Mouse (Mus musculus): ENCODE measurements at regions not wholly inside any gene's neighbourhood (a gene's known extent, or its start where the extent isn't known, plus 50 kb on each side); places are given as distances from the start of the nearest gene placed in this dataset.

GRCm38 (mm10) chr19:21941720-21942119, 163.6 kb downstream of the Cemip2 start:
- ATAC-seq (peak; percentile 23; the same call in 1 of the 2 replicates), DNase-seq (no peak)
- H3K36me3 ChIP-seq (replicated peaks; ENCODE audit: insufficient read depth, low read length) = no peaks in the 10 kb centered on the region
- no peak overlapping the region for H3K4me2 ChIP-seq (ENCODE audit: low read depth, low read length)
- WGBS (ENCODE audit: insufficient replicate concordance) = 22% methylated on average over 2 of the region's 2 CpGs
- no peaks in the 10 kb centered on the region for H3K4me1 ChIP-seq (ENCODE audit: insufficient read depth)
- H3K4me3 ChIP-seq (ENCODE audit: low read depth, low read length) = no peak overlapping the region
- peak overlapping the region; percentile 36; the same call in 1 of the 2 replicates for H3K27ac ChIP-seq (ENCODE audit: low read depth)
- H3K27me3 ChIP-seq (ENCODE audit: insufficient read depth, low read length) = no peaks in the 10 kb centered on the region
- TF ChIP-seq EP300 (IDR thresholded peaks at IDR 0.05; ENCODE audit: low read depth) (no peak), CTCF (IDR thresholded peaks at IDR 0.05; ENCODE audit: low read depth) (no peak)
- no peaks in the 10 kb centered on the region for H3K9me3 ChIP-seq (ENCODE audit: low read length)
- no peak overlapping the region for H3K9ac ChIP-seq (replicated peaks)

GRCm38 (mm10) chr19:21942286-21942685, 164.1 kb downstream of the Cemip2 start:
- Histone ChIP-seq H3K9me3 (ENCODE audit: low read length) (no peaks in the 10 kb centered on the region), H3K4me2 (ENCODE audit: low read depth, low read length) (peak overlapping the region; percentile 53), H3K27me3 (ENCODE audit: insufficient read depth, low read length) (no peaks in the 10 kb centered on the region), H3K36me3 (replicated peaks; ENCODE audit: insufficient read depth, low read length) (no peaks in the 10 kb centered on the region), H3K9ac (replicated peaks) (no peak overlapping the region), H3K4me3 (ENCODE audit: low read depth, low read length) (0 out of 2 replicates have a peak overlapping the region, but pooled peaks have one; percentile 11), H3K27ac (ENCODE audit: low read depth) (peak overlapping the region; percentile 44), H3K4me1 (ENCODE audit: insufficient read depth) (no peaks in the 10 kb centered on the region)
- ATAC-seq = peak; percentile 7; the same call in 1 of the 2 replicates
- TF ChIP-seq EP300 (IDR thresholded peaks at IDR 0.05; ENCODE audit: low read depth) = peak; percentile 39
- no peak for TF ChIP-seq CTCF (IDR thresholded peaks at IDR 0.05; ENCODE audit: low read depth)
- DNase-seq = no peak
- 18% methylated on average over 11 of the region's 11 CpGs for WGBS (ENCODE audit: insufficient replicate concordance)

- H3K27ac ChIP-seq (ENCODE audit: low read depth) = no peak overlapping the region
- H3K36me3 ChIP-seq (replicated peaks; ENCODE audit: insufficient read depth, low read length) = no peaks in the 10 kb centered on the region
- H3K27me3 ChIP-seq (ENCODE audit: insufficient read depth, low read length) = no peaks in the 10 kb centered on the region
- TF ChIP-seq CTCF (IDR thresholded peaks at IDR 0.05; ENCODE audit: low read depth) (peak; percentile 63), EP300 (IDR thresholded peaks at IDR 0.05; ENCODE audit: low read depth) (no peak)
- H3K9me3 ChIP-seq (ENCODE audit: low read length) = no peaks in the 10 kb centered on the region
- ATAC-seq = no peak
- H3K4me3 ChIP-seq (ENCODE audit: low read depth, low read length) = no peak overlapping the region
- no peak for DNase-seq
- H3K9ac ChIP-seq (replicated peaks) = no peak overlapping the region
- WGBS (ENCODE audit: insufficient replicate concordance) = 33% methylated on average over 4 of the region's 4 CpGs
- no peaks in the 10 kb centered on the region for H3K4me1 ChIP-seq (ENCODE audit: insufficient read depth)
- no peak overlapping the region for H3K4me2 ChIP-seq (ENCODE audit: low read depth, low read length)
These were observed 165.3 kb downstream of the Cemip2 start for GRCm38 (mm10) chr19:21943407-21943806.

GRCm38 (mm10) chr19:21946262-21946922, 168.2 kb downstream of the Cemip2 start:
- H3K9me3 ChIP-seq (ENCODE audit: low read length) = no peaks in the 10 kb centered on the region
- WGBS (ENCODE audit: insufficient replicate concordance) = 57% methylated on average over 5 of the region's 5 CpGs
- TF ChIP-seq CTCF (IDR thresholded peaks at IDR 0.05; ENCODE audit: low read depth) (no peak), EP300 (IDR thresholded peaks at IDR 0.05; ENCODE audit: low read depth) (no peak)
- H3K27me3 ChIP-seq (ENCODE audit: insufficient read depth, low read length) = no peaks in the 10 kb centered on the region
- no peak overlapping the region for H3K4me3 ChIP-seq (ENCODE audit: low read depth, low read length)
- H3K36me3 ChIP-seq (replicated peaks; ENCODE audit: insufficient read depth, low read length) = no peaks in the 10 kb centered on the region
- no peak overlapping the region for H3K9ac ChIP-seq (replicated peaks)
- H3K4me2 ChIP-seq (ENCODE audit: low read depth, low read length) = no peak overlapping the region
- no peak overlapping the region for H3K27ac ChIP-seq (ENCODE audit: low read depth)
- ATAC-seq (no peak), DNase-seq (no peak)
- no peaks in the 10 kb centered on the region for H3K4me1 ChIP-seq (ENCODE audit: insufficient read depth)

GRCm38 (mm10) chr19:21948030-21948429, 169.9 kb downstream of the Cemip2 start:
- 74% methylated on average over 2 of the region's 2 CpGs for WGBS (ENCODE audit: insufficient replicate concordance)
- Histone ChIP-seq H3K4me2 (ENCODE audit: low read depth, low read length) (no peak overlapping the region), H3K36me3 (replicated peaks; ENCODE audit: insufficient read depth, low read length) (no peaks in the 10 kb centered on the region), H3K27ac (ENCODE audit: low read depth) (no peak overlapping the region), H3K9ac (replicated peaks) (no peak overlapping the region), H3K4me3 (ENCODE audit: low read depth, low read length) (no peak overlapping the region), H3K4me1 (ENCODE audit: insufficient read depth) (no peaks in the 10 kb centered on the region), H3K27me3 (ENCODE audit: insufficient read depth, low read length) (no peaks in the 10 kb centered on the region), H3K9me3 (ENCODE audit: low read length) (no peaks in the 10 kb centered on the region)
- TF ChIP-seq CTCF (IDR thresholded peaks at IDR 0.05; ENCODE audit: low read depth) = no peak
- DNase-seq (no peak), ATAC-seq (no peak)

GRCm38 (mm10) chr19:21962635-21963034, 176.2 kb upstream of the Trpm3 start:
- no peaks in the 10 kb centered on the region for H3K9me3 ChIP-seq (ENCODE audit: low read length)

More at GRCm38 (mm10) chr19:21962635-21963034, 176.2 kb upstream of the Trpm3 start:
- Histone ChIP-seq H3K27ac (ENCODE audit: low read depth) (no peak overlapping the region), H3K4me3 (ENCODE audit: low read depth, low read length) (no peak overlapping the region), H3K36me3 (replicated peaks; ENCODE audit: insufficient read depth, low read length) (no peaks in the 10 kb centered on the region), H3K4me1 (ENCODE audit: insufficient read depth) (no peaks in the 10 kb centered on the region), H3K9ac (replicated peaks) (no peak overlapping the region), H3K4me2 (ENCODE audit: low read depth, low read length) (no peak overlapping the region), H3K27me3 (ENCODE audit: insufficient read depth, low read length) (no peaks in the 10 kb centered on the region)
- ATAC-seq (no peak), DNase-seq (no peak)
- 72% methylated on average over 2 of the region's 2 CpGs for WGBS (ENCODE audit: insufficient replicate concordance)
- TF ChIP-seq EP300 (IDR thresholded peaks at IDR 0.05; ENCODE audit: low read depth) (no peak), CTCF (IDR thresholded peaks at IDR 0.05; ENCODE audit: low read depth) (no peak)

Data from liver, postnatal 0 days (tissue).